Mouse (Mus musculus): Measurements from ENCODE around the gene Mtmr12. TPM values are rescaled to one million over a fixed set of nuclear protein-coding genes. Genes with fewer than 3 reads are reported as not detected.

Gene Mtmr12
- polyA plus RNA-seq, 1 experiment from 2014 or later, result 21.1 TPM

DNA sequence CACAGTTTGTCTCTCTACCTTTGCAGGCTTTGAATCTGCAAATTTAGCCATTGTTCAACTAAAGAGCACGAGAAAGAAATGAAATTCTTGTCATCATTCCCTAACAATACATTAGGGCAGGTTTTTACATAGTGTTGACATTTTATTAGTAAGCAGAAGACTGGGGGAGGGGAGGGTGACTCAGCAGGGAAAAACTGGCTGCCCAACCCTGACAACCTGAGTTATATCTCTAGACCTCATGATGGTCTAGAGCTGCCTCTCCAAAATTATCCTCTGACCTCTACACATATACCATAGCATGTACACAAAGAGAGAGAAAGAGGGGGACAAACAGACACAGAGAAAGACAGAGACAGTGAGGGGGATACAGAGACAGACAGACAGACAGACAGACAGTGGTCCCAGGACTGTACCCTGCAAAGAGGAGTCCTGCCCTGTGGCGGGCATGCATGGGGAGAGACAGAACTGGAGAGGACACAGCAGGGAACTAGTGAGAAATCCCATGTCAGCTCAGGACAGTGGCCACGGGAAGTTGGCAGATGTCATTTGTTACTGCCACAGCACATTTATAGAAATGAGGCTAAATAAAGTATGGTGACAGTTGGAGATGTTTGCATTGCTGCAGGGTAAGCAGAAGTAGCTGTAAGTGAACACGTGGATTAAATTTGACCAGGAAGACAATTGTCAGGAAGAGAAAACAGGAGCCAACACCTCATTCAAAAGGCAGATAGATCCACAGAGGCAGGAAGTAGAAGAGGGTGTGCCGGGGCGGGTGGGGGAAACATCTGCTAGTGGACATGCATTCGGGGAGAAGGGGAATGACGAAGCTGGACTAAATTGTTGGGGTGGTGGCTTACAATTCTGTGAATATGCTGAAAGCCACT, 101.6 kb downstream of the Mtmr12 start:
- Histone ChIP-seq H3K27me3 (no peaks in the 10 kb centered on the region), H3K4me1 (no peaks in the 10 kb centered on the region), H3K4me3 (replicated peaks) (no peak overlapping the region), H3K9ac (no peak overlapping the region), H3K9me3 (replicated peaks) (no peaks in the 10 kb centered on the region), H3K4me2 (no peak overlapping the region), H3K36me3 (no peaks in the 10 kb centered on the region), H3K27ac (no peak overlapping the region)
- ATAC-seq (replicated peaks; ENCODE audit: low FRiP score), result no peak
- WGBS, result 56% methylated on average over 8 of the region's 8 CpGs

DNA sequence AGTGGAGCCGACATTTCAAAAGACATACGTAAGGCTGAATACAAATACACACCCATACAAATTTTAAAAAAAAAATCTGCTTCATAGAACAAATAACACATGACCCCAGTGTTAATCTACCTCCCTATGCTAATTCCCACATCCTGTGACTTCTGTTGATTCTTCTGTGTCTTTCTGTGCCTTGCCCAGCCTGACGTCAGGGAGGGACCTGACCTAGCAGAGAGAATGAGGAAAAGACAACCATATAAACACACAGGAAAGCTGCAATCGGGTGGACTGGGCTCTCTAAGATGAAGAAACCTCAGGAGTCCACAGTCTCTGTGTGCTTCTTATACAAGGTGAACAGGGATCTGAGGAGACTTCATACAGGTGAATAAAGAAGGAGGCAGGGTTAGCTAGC, 102.3 kb downstream of the Mtmr12 start:
- Histone ChIP-seq H3K4me1 (no peaks in the 10 kb centered on the region), H3K4me3 (replicated peaks) (no peak overlapping the region), H3K4me2 (no peak overlapping the region), H3K9me3 (replicated peaks) (no peaks in the 10 kb centered on the region), H3K27ac (no peak overlapping the region), H3K27me3 (no peaks in the 10 kb centered on the region), H3K36me3 (no peaks in the 10 kb centered on the region), H3K9ac (no peak overlapping the region)
- ATAC-seq (replicated peaks; ENCODE audit: low FRiP score), result no peak
- 71% methylated on average over 4 of the region's 4 CpGs for WGBS

DNA sequence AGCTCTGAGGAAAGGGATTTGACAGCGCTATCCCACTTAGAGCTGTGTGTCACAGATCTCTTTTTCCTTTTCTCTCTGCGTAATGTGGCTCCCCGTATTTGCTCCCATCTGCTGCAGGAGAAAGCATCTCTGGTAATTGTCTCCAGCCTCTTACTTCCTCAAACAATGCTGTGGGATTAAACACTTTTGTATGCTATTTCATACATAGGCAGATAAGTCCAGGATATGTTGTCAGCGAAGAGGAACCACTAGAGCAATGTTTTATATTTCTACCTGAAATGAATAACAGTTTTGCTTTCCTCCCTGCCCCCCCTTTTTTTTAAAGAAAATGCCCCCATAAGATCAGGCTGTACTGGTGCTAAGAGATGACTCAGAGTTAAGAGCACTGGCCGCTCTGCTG, 103.7 kb downstream of the Mtmr12 start:
- no peak overlapping the region for H3K4me2 ChIP-seq
- 92% methylated on average over 5 of the region's 5 CpGs for WGBS
- no peak overlapping the region for H3K9ac ChIP-seq
- peaks cover 3% of the 10 kb centered on the region; the same call in 1 of the 2 replicates for H3K4me1 ChIP-seq
- H3K36me3 ChIP-seq, result no peaks in the 10 kb centered on the region
- no peak for ATAC-seq (replicated peaks; ENCODE audit: low FRiP score)
- no peak overlapping the region for H3K27ac ChIP-seq
- H3K27me3 ChIP-seq, result no peaks in the 10 kb centered on the region
- no peaks in the 10 kb centered on the region for H3K9me3 ChIP-seq (replicated peaks)
- no peak overlapping the region for H3K4me3 ChIP-seq (replicated peaks)

DNA sequence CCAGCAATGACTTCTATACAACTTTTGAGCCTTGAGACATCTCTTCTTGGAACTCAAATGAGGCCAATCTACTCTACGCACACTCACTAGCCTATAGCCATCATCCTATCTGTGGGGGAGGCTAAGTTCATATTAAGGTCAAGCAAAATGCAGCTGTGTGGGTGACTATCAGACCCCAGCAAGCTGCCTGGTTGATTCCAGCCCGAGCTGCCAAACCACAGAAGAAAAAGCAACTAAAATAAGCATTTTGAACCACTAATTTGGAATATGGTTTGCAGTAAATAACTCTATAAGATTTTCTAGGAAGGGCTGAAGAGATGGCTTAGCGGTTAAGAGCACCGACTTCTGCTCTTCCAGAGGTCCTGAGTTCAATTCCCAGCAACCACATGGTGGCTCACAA, 105.8 kb downstream of the Mtmr12 start:
- 69% methylated on average over 4 of the region's 4 CpGs for WGBS
- no peak for ATAC-seq (replicated peaks; ENCODE audit: low FRiP score)

DNA sequence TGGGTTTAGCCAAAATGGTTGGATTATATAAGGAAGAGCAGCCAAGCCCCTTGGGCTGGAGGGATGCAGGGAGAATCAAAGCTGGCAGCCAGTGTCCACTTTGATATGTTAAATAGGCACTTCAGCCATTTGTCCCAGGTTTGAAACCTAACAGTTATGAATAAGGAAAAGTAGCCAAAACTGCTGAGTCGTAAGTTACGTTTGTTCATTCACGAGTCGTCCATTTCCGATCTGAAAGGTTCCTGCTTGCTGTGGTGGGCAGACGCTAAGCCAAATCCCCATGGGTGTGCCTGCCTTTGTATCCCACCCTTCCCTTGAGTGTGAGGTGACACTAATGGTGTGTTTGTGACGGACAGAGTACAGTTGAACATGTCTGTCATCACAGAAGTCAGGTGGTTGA, 106.6 kb downstream of the Mtmr12 start:
- Histone ChIP-seq H3K27me3 (no peaks in the 10 kb centered on the region), H3K36me3 (no peaks in the 10 kb centered on the region), H3K4me2 (no peak overlapping the region), H3K4me1 (peaks cover 11% of the 10 kb centered on the region; the same call in 1 of the 2 replicates), H3K4me3 (replicated peaks) (no peak overlapping the region), H3K9me3 (replicated peaks) (no peaks in the 10 kb centered on the region), H3K27ac (no peak overlapping the region), H3K9ac (no peak overlapping the region)
- 93% methylated on average over 7 of the region's 7 CpGs for WGBS
- no peak for ATAC-seq (replicated peaks; ENCODE audit: low FRiP score)

More for the DNA sequence above, 105.8 kb downstream of the Mtmr12 start:
- Histone ChIP-seq H3K4me2 (no peak overlapping the region), H3K9me3 (replicated peaks) (no peaks in the 10 kb centered on the region), H3K4me1 (peaks cover 11% of the 10 kb centered on the region; the same call in 1 of the 2 replicates), H3K27me3 (no peaks in the 10 kb centered on the region), H3K36me3 (no peaks in the 10 kb centered on the region), H3K4me3 (replicated peaks) (no peak overlapping the region), H3K9ac (no peak overlapping the region), H3K27ac (no peak overlapping the region)

GRCm38 (mm10) chr15:12313255-12313654, 108.4 kb downstream of the Mtmr12 start:
- no peak overlapping the region for H3K4me2 ChIP-seq

DNA sequence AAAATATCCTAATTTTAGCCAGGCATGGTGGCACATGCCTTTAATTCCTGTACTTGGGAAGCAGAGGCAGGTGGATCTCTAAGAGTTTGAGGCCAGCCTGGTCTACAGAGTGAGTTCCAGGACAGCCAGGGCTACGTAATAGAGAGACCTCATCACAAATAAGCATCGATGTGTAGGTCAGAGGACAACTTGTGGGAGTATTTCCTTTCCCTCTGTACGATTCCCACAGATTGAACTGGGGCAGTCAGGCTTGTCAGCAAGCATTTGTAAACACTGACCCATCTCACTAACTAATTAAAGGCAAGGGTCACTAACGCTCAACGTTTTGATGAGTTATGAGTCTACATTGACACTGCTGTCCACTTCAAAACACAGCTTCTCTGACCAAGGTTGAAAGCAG, 109.8 kb downstream of the Mtmr12 start:
- no peaks in the 10 kb centered on the region for H3K9me3 ChIP-seq (replicated peaks)
- peak; percentile 54 for ATAC-seq (replicated peaks; ENCODE audit: low FRiP score)

More at GRCm38 (mm10) chr15:12313255-12313654, 108.4 kb downstream of the Mtmr12 start:
- Histone ChIP-seq H3K9ac (no peak overlapping the region), H3K4me3 (replicated peaks) (no peak overlapping the region), H3K27ac (no peak overlapping the region), H3K36me3 (no peaks in the 10 kb centered on the region), H3K27me3 (no peaks in the 10 kb centered on the region), H3K4me1 (peaks cover 11% of the 10 kb centered on the region; the same call in 1 of the 2 replicates), H3K9me3 (replicated peaks) (no peaks in the 10 kb centered on the region)
- WGBS, result 7% methylated on average over 1 of the region's 1 CpGs
- ATAC-seq (replicated peaks; ENCODE audit: low FRiP score), result peak; percentile 41

GRCm38 (mm10) chr15:12315996-12316395, 111.2 kb downstream of the Mtmr12 start:
- no peaks in the 10 kb centered on the region for H3K36me3 ChIP-seq
- no peak overlapping the region for H3K4me2 ChIP-seq
- 49% methylated on average over 2 of the region's 2 CpGs for WGBS
- H3K9ac ChIP-seq, result no peak overlapping the region
- peaks cover 15% of the 10 kb centered on the region; the same call in 1 of the 2 replicates for H3K4me1 ChIP-seq
- H3K9me3 ChIP-seq (replicated peaks), result no peaks in the 10 kb centered on the region
- no peak overlapping the region for H3K4me3 ChIP-seq (replicated peaks)
- H3K27ac ChIP-seq, result no peak overlapping the region
- no peaks in the 10 kb centered on the region for H3K27me3 ChIP-seq
- ATAC-seq (replicated peaks; ENCODE audit: low FRiP score), result no peak

More for the DNA sequence above, 109.8 kb downstream of the Mtmr12 start:
- no peak overlapping the region for H3K27ac ChIP-seq
- WGBS, result 18% methylated on average over 5 of the region's 5 CpGs
- H3K9ac ChIP-seq, result no peak overlapping the region
- no peak overlapping the region for H3K4me2 ChIP-seq
- H3K27me3 ChIP-seq, result no peaks in the 10 kb centered on the region
- peaks cover 11% of the 10 kb centered on the region; the same call in 1 of the 2 replicates for H3K4me1 ChIP-seq
- no peaks in the 10 kb centered on the region for H3K36me3 ChIP-seq
- no peak overlapping the region for H3K4me3 ChIP-seq (replicated peaks)

DNA sequence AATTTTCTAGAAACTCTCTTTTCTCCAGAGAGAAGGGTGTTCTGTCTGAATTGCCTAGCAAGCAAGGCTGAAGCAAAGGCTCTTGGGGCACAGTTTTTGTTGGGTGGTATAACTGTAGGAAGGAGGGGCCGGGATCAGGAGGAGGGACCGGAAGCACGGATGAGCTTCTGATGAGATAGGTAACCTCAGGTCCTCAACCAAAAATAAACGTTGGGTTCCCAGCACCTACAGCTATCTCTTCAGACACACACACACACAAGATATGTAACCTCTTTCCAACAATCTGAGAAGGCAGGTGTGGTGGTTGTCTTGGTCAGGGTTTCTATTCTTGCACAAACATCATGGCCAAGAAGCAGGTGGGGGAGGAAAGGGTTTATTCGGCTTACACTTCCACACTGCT, 112.5 kb downstream of the Mtmr12 start:
- peaks cover 15% of the 10 kb centered on the region; the same call in 1 of the 2 replicates for H3K4me1 ChIP-seq

GRCm38 (mm10) chr15:12318451-12318850, 113.6 kb downstream of the Mtmr12 start:
- no peak overlapping the region for H3K27ac ChIP-seq
- H3K9ac ChIP-seq, result no peak overlapping the region
- no peaks in the 10 kb centered on the region for H3K27me3 ChIP-seq
- ATAC-seq (replicated peaks; ENCODE audit: low FRiP score), result no peak
- peaks cover 17% of the 10 kb centered on the region; the same call in 1 of the 2 replicates for H3K4me1 ChIP-seq
- no peaks in the 10 kb centered on the region for H3K36me3 ChIP-seq
- no peak overlapping the region for H3K4me3 ChIP-seq (replicated peaks)
- no peak overlapping the region for H3K4me2 ChIP-seq
- WGBS, result 86% methylated on average over 8 of the region's 8 CpGs
- H3K9me3 ChIP-seq (replicated peaks), result no peaks in the 10 kb centered on the region

More for the DNA sequence above, 112.5 kb downstream of the Mtmr12 start:
- 75% methylated on average over 5 of the region's 5 CpGs for WGBS
- H3K9ac ChIP-seq, result no peak overlapping the region
- ATAC-seq (replicated peaks; ENCODE audit: low FRiP score), result no peak
- no peaks in the 10 kb centered on the region for H3K9me3 ChIP-seq (replicated peaks)
- no peaks in the 10 kb centered on the region for H3K27me3 ChIP-seq
- H3K4me2 ChIP-seq, result no peak overlapping the region
- H3K36me3 ChIP-seq, result no peaks in the 10 kb centered on the region
- no peak overlapping the region for H3K4me3 ChIP-seq (replicated peaks)
- no peak overlapping the region for H3K27ac ChIP-seq

- Histone ChIP-seq H3K36me3 (no peaks in the 10 kb centered on the region), H3K9me3 (replicated peaks) (no peaks in the 10 kb centered on the region)
These were observed 115.1 kb downstream of the Mtmr12 start for GRCm38 (mm10) chr15:12319889-12320288.

DNA sequence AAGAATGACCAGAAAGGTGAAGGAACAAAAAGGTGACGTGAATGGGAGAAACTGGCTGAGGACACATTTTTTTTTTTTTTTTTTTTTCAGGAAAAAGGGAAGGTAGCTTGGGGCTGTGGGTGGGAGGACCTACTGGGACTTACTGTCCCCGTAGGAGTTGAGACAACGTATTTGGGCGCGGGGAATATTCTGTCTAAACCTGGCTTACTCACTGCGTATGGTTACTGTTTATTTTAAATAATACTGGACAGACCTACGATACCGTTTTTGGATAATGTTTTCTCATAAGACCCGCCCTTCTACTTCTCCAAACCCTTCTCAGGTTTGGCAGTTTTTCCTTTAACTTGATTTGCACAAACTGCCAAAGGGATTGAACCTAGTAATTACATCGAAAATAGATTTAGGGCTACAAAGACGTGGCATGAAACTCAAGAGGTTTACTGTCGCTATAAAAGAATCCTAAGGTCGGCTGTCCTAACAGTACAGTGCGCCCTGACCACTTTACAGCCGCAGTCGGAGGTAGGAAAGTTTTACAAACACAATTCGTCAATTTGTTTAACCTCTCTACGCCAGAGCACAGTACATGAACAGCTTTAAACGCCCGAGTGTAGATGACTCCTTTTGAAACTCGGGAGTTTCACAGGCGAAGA, 115.7 kb downstream of the Mtmr12 start:
- Histone ChIP-seq H3K9ac (peak overlapping the region; percentile 97), H3K36me3 (peaks cover 3% of the 10 kb centered on the region), H3K27me3 (no peaks in the 10 kb centered on the region), H3K27ac (peak overlapping the region; percentile 93), H3K4me1 (peaks cover 21% of the 10 kb centered on the region), H3K9me3 (replicated peaks) (no peaks in the 10 kb centered on the region), H3K4me2 (peak overlapping the region; percentile 76), H3K4me3 (replicated peaks) (peak overlapping the region; percentile 100)
- WGBS, result 1% methylated on average over 22 of the region's 22 CpGs
- peak; percentile 33; the same call in 1 of the 2 replicates for ATAC-seq (replicated peaks; ENCODE audit: low FRiP score)

More at GRCm38 (mm10) chr15:12319889-12320288, 115.1 kb downstream of the Mtmr12 start:
- Histone ChIP-seq H3K27me3 (no peaks in the 10 kb centered on the region), H3K4me3 (replicated peaks) (no peak overlapping the region), H3K4me1 (peaks cover 23% of the 10 kb centered on the region), H3K27ac (no peak overlapping the region), H3K9ac (no peak overlapping the region), H3K4me2 (peak overlapping the region; percentile 76)
- no peak for ATAC-seq (replicated peaks; ENCODE audit: low FRiP score)
- 54% methylated on average over 5 of the region's 5 CpGs for WGBS

Data from kidney, embryonic 15.5 days (tissue).